Comparison of ENCODE assay signal across 22 mouse cellular contexts in the genomic region with DNA sequence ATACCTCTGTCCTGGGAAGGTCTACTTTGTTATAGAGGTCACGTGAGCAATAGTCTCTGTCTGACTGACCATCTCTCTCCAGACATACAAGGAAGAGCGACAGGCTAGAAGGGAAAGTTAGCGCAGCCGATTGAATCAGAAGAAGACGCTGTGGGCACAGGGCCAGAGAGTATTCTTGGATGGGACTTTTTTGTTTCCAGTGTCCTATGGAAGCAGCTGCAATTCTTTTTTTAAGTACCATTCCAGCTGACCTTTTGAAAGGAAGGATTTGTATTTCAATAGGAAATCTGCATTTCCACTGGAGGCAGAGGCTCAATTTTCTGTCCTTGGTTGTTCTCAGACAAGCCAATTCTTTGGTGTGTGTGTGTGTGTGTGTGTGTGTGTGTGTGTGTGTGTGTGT. TPM values are rescaled to one million over a fixed set of nuclear protein-coding genes. Genes with fewer than 3 reads are reported as not detected.
"Had no signal": no experiment of that assay in that cellular context is flagged by ENCODE, and none has a peak within 500 bp of the region (broad histone marks: within the 10 kb centered on the region; RNA-seq: fewer than 3 reads in every experiment).

No protein-coding gene starts in this region.

- H3K9ac ChIP-seq: liver, embryonic 15.5 days; liver, postnatal 0 days; midbrain, embryonic 12.5 days; neural tube, embryonic 13.5 days; neural tube, embryonic 15.5 days had no signal

- ATAC-seq: liver, postnatal 0 days; midbrain, embryonic 16.5 days had no signal

- H3K36me3 ChIP-seq: liver, embryonic 15.5 days; midbrain, embryonic 10.5 days; midbrain, embryonic 12.5 days; neural tube, embryonic 13.5 days; neural tube, embryonic 15.5 days had no signal

- DNase-seq: liver, postnatal 0 days; lung, adult 2 months; lung, postnatal 10 days; lung, postnatal 36 days; midbrain, embryonic 14.5 days; retina, postnatal 1 day; right cerebral cortex, adult 18-20 months; right cerebral cortex, postnatal 25 days; right cerebral cortex, postnatal 4 days; spleen, adult 18-20 months; thymus, adult 18-20 months; thymus, postnatal 14 days; thymus, postnatal 36 days had no signal

- H3K4me1 ChIP-seq: midbrain, embryonic 10.5 days; midbrain, embryonic 12.5 days; neural tube, embryonic 13.5 days; neural tube, embryonic 15.5 days had no signal

- H3K9me3 ChIP-seq: liver, embryonic 15.5 days; midbrain, embryonic 10.5 days; midbrain, embryonic 12.5 days; neural tube, embryonic 13.5 days; neural tube, embryonic 15.5 days had no signal

- H3K4me3 ChIP-seq: liver, embryonic 15.5 days; midbrain, embryonic 10.5 days; midbrain, embryonic 12.5 days; neural tube, embryonic 13.5 days; neural tube, embryonic 15.5 days had no signal

- H3K27ac ChIP-seq: liver, embryonic 15.5 days; macrophage; midbrain, embryonic 10.5 days; midbrain, embryonic 12.5 days; neural tube, embryonic 13.5 days; neural tube, embryonic 15.5 days had no signal

RNA-seq across cellular contexts. Expression of a gene that starts 52.3 kb away (rescaled TPM):
- total RNA-seq: megakaryocyte progenitor cell, adult 5-6 weeks; megakaryocyte-erythroid progenitor cell, adult 5-6 weeks had no signal
